Mouse (Mus musculus): ENCODE data around the gene Proser1.

Gene Proser1

GRCm38 (mm10) chr3:53463046-53463764 is at the start of gene Proser1, which contains the start of gene Nhlrc3:
TSS of gene Proser1 (plus strand) at chr3:53463666.
TSS of gene Nhlrc3 (minus strand) at chr3:53463332.
- DNase-seq: peak; percentile 99

GRCm38 (mm10) chr3:53413959-53414358 is 49.5 kb upstream of the Proser1 start:
- peak; percentile 48 for DNase-seq

GRCm38 (mm10) chr3:53416036-53416506 is 47.4 kb upstream of the Proser1 start:
- peak; percentile 42 for DNase-seq

DNA sequence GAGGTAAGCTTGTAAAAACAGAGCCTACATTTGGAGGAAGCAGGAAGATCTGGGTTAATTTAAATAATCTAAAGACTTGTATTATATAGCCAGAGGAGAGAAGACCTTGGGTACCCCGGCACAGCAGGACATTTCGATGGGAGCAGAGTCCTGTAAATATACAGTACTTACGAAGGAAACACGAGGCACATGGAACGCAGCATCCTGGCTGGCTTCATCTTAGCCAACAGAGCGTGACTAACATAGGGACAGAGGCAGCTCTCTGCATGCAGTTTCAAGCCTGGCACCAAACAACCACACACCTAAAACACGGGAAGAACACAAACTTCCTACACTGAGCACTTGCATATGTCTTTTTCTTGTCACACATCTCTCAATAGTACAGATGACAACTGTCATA is 45.8 kb upstream of the Proser1 start:
- no peak for DNase-seq

DNA sequence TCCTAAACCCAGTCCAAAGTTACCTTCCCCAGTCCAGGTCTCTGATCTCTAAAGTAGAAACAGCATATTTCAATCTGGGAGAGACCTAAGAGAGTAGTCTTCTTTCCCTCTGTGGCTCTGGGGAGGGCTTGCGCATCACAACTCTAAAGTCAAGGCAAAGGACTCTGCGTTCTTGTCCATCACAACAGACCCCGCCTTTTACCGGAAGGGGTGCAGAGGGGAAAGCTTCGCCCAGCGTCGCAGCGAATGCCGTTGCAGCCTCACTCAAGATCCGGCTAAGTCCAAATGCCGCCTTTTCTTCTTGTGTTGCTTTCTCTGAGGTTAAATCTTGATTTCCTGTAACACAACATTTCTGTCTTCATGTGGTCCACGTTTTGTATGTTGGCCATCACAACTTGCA is 41.8 kb upstream of the Proser1 start:
- DNase-seq: peak; percentile 53

- DNase-seq: peak; percentile 46
Observed at GRCm38 (mm10) chr3:53422691-53423090, 40.8 kb upstream of the Proser1 start.

DNA sequence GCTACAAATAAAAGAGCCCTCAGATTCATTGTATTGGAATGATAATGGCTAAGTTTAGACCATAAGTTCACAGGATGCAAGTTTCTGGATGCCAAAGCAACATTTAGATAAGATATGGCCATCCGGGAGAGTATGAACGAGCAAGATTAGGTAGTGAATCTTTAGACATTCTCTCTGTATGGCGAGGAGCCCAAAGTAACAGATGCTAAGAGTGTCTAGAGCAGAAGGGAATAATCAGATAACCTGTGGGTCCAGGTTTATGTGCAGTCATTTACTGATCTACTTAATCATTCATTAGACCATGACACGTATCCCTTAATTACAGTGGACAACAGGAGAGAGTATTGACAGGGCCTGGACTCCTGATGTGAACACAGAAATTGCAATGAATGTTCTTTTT is 39.9 kb upstream of the Proser1 start:
- no peak for DNase-seq

- no peak for DNase-seq
Observed at GRCm38 (mm10) chr3:53434610-53435009, 28.9 kb upstream of the Proser1 start.

GRCm38 (mm10) chr3:53436550-53436949 is 26.9 kb upstream of the Proser1 start:
- peak; percentile 17 for DNase-seq

DNA sequence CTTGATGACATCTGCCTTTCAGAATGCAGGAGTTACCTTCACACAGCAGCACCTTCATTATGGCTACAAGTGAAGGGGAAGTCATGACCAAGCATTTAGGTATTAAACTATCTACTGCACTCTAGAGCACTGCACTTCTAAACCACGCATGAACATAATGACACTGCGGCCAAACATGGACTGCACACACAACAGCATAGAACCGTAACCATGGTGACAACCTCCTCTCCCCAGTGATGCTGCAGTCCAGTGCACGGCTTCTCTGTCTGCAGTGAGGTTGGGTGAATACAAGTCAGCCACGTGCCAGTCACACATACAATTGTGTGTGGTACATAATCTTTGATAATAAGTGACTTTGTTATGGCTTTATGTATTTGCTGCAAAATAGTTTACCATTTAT is 17.9 kb upstream of the Proser1 start:
- peak; percentile 41 for DNase-seq

- peak; percentile 84 for DNase-seq
Observed at GRCm38 (mm10) chr3:53446801-53447200, 16.7 kb upstream of the Proser1 start.

DNA sequence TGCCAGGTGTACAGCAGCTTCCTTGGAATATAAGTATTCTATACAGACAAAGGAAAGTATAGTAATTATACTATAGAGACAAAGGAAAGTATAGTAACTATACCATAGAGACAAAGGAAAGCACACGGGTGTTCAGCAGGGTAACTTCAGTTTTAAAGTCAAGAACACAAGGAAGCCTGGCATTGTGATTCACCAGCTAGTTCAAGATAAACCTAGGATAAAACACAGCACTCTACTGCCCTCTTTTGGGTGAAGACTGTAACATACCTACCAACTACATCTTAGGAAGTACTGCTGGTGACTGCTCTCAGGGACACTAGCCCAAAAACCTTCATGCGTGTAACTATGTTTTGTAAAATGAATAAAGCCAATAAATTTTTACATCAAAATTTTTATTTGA is 15.3 kb upstream of the Proser1 start:
- DNase-seq: peak; percentile 74

DNA sequence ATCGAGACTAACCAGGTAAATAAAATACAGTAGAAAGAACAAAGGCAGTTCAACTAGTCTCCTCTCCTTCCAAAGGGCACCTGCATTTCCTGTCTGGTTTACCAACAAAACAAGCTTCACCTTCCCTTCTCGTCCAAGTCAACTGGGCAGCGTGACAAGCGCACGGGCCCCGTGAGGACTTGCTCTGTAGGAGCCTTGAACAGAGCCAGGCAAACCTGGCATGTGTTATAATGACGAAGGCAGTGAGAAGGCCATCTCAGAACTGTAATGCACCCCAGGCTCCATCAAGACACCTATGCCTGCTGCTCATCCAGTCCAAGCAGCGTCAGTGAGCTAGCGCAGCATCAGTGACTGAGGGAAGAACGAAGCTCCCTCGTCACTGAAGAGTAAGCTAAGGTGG is 12.8 kb upstream of the Proser1 start:
- peak; percentile 82 for DNase-seq

DNA sequence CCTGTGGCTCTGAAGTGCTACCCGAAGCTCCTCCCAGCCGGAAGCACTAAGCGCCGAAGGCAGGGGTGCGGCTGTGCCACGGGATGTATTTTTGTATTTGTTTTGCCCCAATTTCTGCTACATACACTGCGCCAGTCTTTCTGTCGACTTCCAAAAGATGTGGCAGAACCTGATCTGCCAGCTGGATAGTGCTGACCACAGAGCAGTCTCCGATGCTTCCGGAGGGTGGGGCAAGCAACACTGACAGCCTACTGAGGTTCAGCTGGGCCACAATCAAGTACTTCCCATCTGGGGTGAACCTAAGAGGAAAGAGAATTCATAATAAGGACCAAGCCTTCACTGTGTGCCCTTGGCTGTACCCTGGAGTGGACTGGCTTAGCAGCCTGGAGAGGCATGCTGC is 11.1 kb upstream of the Proser1 start:
- DNase-seq: peak; percentile 86

GRCm38 (mm10) chr3:53453346-53453745 is 10.1 kb upstream of the Proser1 start:
- no peak for DNase-seq

DNA sequence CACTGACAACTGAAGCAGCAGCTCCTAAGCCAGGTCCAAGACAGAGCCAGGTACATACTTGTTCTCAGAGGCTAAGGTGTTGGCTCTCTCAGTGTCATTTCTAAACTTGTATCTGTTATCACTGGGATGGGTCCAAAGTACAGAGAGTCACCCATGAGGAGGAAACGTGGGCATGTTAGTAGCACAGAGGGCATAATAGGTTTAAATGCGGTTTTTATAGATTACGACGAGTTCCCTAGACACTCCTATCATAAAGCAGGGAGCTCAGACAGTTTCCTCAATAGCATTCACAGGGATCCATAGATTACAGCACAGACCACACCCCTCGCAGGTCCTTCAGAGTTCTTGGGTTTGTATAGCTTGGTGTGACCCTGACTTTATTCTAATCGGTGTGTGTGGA is 9.5 kb upstream of the Proser1 start:
- DNase-seq: no peak

DNA sequence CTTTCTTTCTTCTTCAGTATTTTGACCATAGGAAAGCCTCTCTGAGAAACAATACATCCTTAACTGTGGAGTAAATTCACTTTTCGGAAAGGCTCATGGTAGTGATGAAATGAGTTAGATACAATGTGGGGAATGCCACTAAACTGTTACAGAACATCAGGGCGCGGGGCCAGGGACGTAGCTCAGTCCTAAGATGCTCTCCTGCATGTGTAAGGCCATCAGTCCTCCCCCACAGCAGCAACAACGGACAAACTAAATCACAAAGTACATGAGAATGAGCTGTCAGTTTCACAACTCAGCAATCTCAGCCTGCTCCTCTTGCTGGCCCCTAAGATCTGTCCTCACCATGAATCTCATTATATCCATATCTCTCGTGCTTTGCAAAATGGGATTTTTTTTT is 8.9 kb upstream of the Proser1 start:
- peak; percentile 57 for DNase-seq

- DNase-seq: peak; percentile 76
Observed at GRCm38 (mm10) chr3:53454984-53455383, 8.5 kb upstream of the Proser1 start.

DNA sequence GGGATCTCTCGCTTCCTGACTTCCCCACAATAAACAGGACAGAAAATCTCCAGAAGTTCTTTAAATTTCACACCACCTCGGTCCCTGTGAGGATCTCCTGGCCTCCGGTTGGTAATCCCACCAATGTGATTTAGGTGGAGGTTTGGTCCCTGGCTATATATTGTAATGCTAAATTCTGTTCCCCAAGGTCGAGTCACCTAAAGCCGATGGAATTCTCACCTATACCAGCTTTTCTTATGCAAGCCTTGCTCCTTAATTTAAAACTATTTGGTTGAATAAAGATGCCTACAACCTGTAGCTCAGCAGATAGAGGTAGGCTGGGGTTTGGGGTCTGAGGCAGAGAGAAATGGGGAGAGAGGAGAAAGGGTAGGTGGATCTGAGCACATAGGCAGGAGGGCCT is 5.7 kb upstream of the Proser1 start:
- DNase-seq: no peak

- DNase-seq: peak; percentile 96
Observed at GRCm38 (mm10) chr3:53460106-53460505, 3.4 kb upstream of the Proser1 start.

DNA sequence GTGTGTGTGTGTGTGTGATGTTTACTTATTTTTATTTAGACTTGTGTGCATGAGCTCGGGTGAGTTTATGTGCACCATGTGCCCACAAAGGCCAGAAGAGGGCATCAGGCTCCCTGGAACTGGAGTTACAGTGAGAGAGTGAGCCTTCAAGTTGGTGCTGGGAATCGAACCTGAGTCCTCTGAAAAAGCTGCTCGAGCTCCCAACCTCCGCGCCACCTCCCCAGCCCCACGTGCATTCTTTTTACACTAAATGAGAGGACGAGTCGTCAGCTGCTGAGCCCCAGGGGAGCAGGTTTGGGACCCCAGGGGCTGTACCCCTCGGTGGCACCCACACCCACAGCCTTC is 793 bp upstream of the Proser1 start:
- DNase-seq: no peak

DNA sequence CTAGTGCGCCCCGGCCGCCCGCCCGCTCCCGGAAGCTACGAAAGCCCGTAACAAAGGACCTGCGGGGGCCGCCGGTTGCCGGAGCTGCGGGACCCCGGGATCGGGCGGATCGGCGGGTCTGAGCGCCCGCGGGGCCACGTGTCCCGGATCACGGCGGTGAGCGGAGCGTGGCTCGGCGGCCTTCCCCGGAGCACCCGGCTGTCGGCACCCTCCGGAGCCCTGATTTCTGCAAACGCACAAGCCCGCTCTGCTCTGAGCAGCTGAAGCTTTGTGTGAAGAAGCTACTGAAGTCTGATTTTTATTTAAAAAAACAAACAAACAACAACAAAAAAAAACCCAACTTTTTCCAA is 274 bp downstream of the Proser1 start:
- no peak for DNase-seq

GRCm38 (mm10) chr3:53464146-53464698 is 756 bp downstream of the Proser1 start:
- no peak for DNase-seq

DNA sequence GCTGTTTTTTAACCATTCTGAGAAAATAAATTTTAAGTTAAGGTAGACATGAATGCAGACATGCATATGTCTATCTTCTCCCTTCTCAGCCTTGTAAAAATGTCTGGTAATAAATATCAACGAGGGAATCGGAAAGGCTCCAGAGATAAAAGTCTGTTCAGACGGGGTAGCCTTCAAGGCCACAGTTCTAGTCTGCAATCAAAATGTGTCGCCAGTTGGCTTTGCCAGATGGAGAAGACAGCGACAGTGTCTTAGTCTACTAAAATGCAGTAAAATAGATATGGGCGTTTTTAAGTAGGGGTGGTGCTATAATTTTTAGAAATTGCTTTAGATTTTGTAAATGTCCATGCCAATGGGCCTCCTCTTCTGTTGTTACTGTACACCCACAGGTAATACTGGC is 1.9 kb downstream of the Proser1 start:
- no peak for DNase-seq

DNA sequence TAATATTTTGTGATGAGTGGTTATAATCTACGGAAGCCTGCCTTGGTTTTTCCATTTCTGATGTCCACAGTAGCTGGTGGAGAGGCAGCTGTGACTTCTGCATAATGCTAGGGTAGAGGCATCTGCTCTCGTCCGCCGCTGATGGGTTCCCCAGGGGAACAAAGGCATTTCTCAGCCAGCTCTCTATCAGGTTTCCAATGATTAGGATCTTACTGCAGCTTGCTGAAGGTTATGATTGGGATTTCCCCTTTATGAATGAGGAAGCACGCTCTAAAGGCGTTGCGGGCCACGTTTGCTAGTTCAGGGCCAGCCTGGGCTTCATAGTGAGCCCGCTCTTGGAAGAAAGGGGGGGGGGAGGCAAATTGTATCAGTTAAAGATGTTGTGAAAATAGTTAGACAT is 3.0 kb downstream of the Proser1 start:
- DNase-seq: no peak
